Mouse (Mus musculus): Measurements from ENCODE around the gene Arhgef28. TPM values are rescaled to one million over a fixed set of nuclear protein-coding genes. Genes with fewer than 3 reads are reported as not detected.

Gene Arhgef28
- total and polyA plus RNA-seq, 3 experiments, result not detected

- Histone ChIP-seq H3K27me3 (ENCODE audit: control insufficient read depth in 1 of 2, insufficient read depth in 2 of 2, low read length in 2 of 2) (no peaks in the 10 kb centered on the region), H3K36me3 (ENCODE audit: control insufficient read depth in 1 of 2, insufficient read depth in 2 of 2, low read length in 2 of 2) (no peaks in the 10 kb centered on the region), H3K9ac (ENCODE audit: control insufficient read depth, low read depth, low read length, poor library complexity, severe bottlenecking) (no peak overlapping the region), H3K4me1 (ENCODE audit: control insufficient read depth in 1 of 2, insufficient read depth in 2 of 2, low read length in 2 of 2) (no peaks in the 10 kb centered on the region), H3K9me3 (replicated peaks; ENCODE audit: insufficient read depth, low read length) (no peaks in the 10 kb centered on the region), H3K27ac (ENCODE audit: control insufficient read depth, low read depth, low read length) (no peak overlapping the region), H3K79me2 (ENCODE audit: control insufficient read depth, insufficient read depth, low read length, poor library complexity) (no peaks in the 10 kb centered on the region), H3K4me3 (ENCODE audit: control insufficient read depth in 1 of 2, insufficient read depth in 1 of 2, low read depth in 2 of 2, low read length in 2 of 2) (no peak overlapping the region)
- no peak for TF ChIP-seq ZC3H11A (IDR thresholded peaks at IDR 0.05; ENCODE audit: low read depth, low read length)
- TF ChIP-seq ZKSCAN1 (IDR thresholded peaks at IDR 0.05; ENCODE audit: low read depth, low read length), result no peak
- no peak for TF ChIP-seq POLR2AphosphoS5 (IDR thresholded peaks at IDR 0.05; ENCODE audit: borderline replicate concordance, low read depth, low read length)
- no peak for TF ChIP-seq MAFK (IDR thresholded peaks at IDR 0.05; ENCODE audit: borderline replicate concordance, low read depth, low read length)
- TF ChIP-seq USF2 (IDR thresholded peaks at IDR 0.05; ENCODE audit: borderline replicate concordance in 1 of 2, insufficient read depth in 1 of 2, low read depth in 1 of 2, low read length in 2 of 2), result no peak
- no peak for TF ChIP-seq MEF2A (IDR thresholded peaks at IDR 0.05; ENCODE audit: extremely low read depth, insufficient replicate concordance, low read depth, low read length, poor library complexity, severe bottlenecking)
- no peak for TF ChIP-seq EP300 (IDR thresholded peaks at IDR 0.05; ENCODE audit: low read depth in 1 of 2, low read length in 2 of 2)
- TF ChIP-seq MAX (IDR thresholded peaks at IDR 0.05; ENCODE audit: low read length), result no peak
- TF ChIP-seq HCFC1 (IDR thresholded peaks at IDR 0.05; ENCODE audit: low read depth, low read length), result no peak
- no peak for TF ChIP-seq ZNF384 (IDR thresholded peaks at IDR 0.05; ENCODE audit: low read depth, low read length)
- TF ChIP-seq POLR2A (IDR thresholded peaks at IDR 0.05; ENCODE audit: control insufficient read depth in 1 of 2, insufficient read depth in 1 of 2, low read depth in 1 of 2, low read length in 2 of 2, poor library complexity in 1 of 2), result no peak
- no peak for TF ChIP-seq CHD2 (IDR thresholded peaks at IDR 0.05; ENCODE audit: low read length)
- TF ChIP-seq BHLHE40 (IDR thresholded peaks at IDR 0.05; ENCODE audit: borderline replicate concordance, low read depth, low read length), result no peak
- TF ChIP-seq TBP (IDR thresholded peaks at IDR 0.05; ENCODE audit: low read depth, low read length), result no peak
- TF ChIP-seq CTCF (IDR thresholded peaks at IDR 0.05 in 2 of 3, conservative IDR thresholded peaks at IDR 0.05 in 1 of 3; ENCODE audit: control insufficient read depth in 1 of 3, insufficient read depth in 1 of 3, low read depth in 2 of 3, low read length in 3 of 3, poor library complexity in 1 of 3, severe bottlenecking in 1 of 3), result no peak
- no peak for TF ChIP-seq POLR2AphosphoS2 (IDR thresholded peaks at IDR 0.05; ENCODE audit: low read length)
- TF ChIP-seq SMC3 (IDR thresholded peaks at IDR 0.05; ENCODE audit: low read depth, low read length), result no peak
- no peak for DNase-seq (ENCODE audit: low read depth, low spot score)
These were observed 201.4 kb downstream of the Arhgef28 start for GRCm38 (mm10) chr13:98004647-98005414.

- no peaks in the 10 kb centered on the region for H3K4me1 ChIP-seq (ENCODE audit: control insufficient read depth in 1 of 2, insufficient read depth in 2 of 2, low read length in 2 of 2)
- H3K36me3 ChIP-seq (ENCODE audit: control insufficient read depth in 1 of 2, insufficient read depth in 2 of 2, low read length in 2 of 2), result no peaks in the 10 kb centered on the region
- H3K9ac ChIP-seq (ENCODE audit: control insufficient read depth, low read depth, low read length, poor library complexity, severe bottlenecking), result no peak overlapping the region
- no peak overlapping the region for H3K4me3 ChIP-seq (ENCODE audit: control insufficient read depth in 1 of 2, insufficient read depth in 1 of 2, low read depth in 2 of 2, low read length in 2 of 2)
- no peaks in the 10 kb centered on the region for H3K9me3 ChIP-seq (replicated peaks; ENCODE audit: insufficient read depth, low read length)
- H3K27me3 ChIP-seq (ENCODE audit: control insufficient read depth in 1 of 2, insufficient read depth in 2 of 2, low read length in 2 of 2), result no peaks in the 10 kb centered on the region
- no peaks in the 10 kb centered on the region for H3K79me2 ChIP-seq (ENCODE audit: control insufficient read depth, insufficient read depth, low read length, poor library complexity)
- no peak overlapping the region for H3K27ac ChIP-seq (ENCODE audit: control insufficient read depth, low read depth, low read length)
- DNase-seq (ENCODE audit: low read depth, low spot score), result no peak
- TF ChIP-seq ZNF384 (IDR thresholded peaks at IDR 0.05; ENCODE audit: low read depth, low read length) (no peak), MYB (IDR thresholded peaks at IDR 0.05; ENCODE audit: low read depth, low read length) (no peak), JUND (IDR thresholded peaks at IDR 0.05; ENCODE audit: low read depth, low read length) (no peak), MAFK (IDR thresholded peaks at IDR 0.05; ENCODE audit: borderline replicate concordance, low read depth, low read length) (no peak), E2F4 (IDR thresholded peaks at IDR 0.05; ENCODE audit: borderline replicate concordance, low read depth, low read length) (no peak), GATA1 (IDR thresholded peaks at IDR 0.05; ENCODE audit: low read depth, low read length) (no peak), MXI1 (IDR thresholded peaks at IDR 0.05; ENCODE audit: low read depth, low read length) (no peak), CHD1 (IDR thresholded peaks at IDR 0.05; ENCODE audit: low read depth, low read length) (no peak), TBP (IDR thresholded peaks at IDR 0.05; ENCODE audit: low read depth, low read length) (no peak), TCF12 (IDR thresholded peaks at IDR 0.05; ENCODE audit: low read depth, low read length) (no peak), ETS1 (IDR thresholded peaks at IDR 0.05; ENCODE audit: low read depth, low read length) (no peak), CTCF (IDR thresholded peaks at IDR 0.05 in 2 of 3, conservative IDR thresholded peaks at IDR 0.05 in 1 of 3; ENCODE audit: control insufficient read depth in 1 of 3, insufficient read depth in 1 of 3, low read depth in 2 of 3, low read length in 3 of 3, poor library complexity in 1 of 3, severe bottlenecking in 1 of 3) (no peak), ZKSCAN1 (IDR thresholded peaks at IDR 0.05; ENCODE audit: low read depth, low read length) (no peak), SIN3A (IDR thresholded peaks at IDR 0.05; ENCODE audit: low read length) (no peak), MAZ (IDR thresholded peaks at IDR 0.05; ENCODE audit: low read depth, low read length) (no peak), MAX (IDR thresholded peaks at IDR 0.05; ENCODE audit: low read length) (no peak), BHLHE40 (IDR thresholded peaks at IDR 0.05; ENCODE audit: borderline replicate concordance, low read depth, low read length) (no peak), TAL1 (IDR thresholded peaks at IDR 0.05; ENCODE audit: low read length) (no peak), SMC3 (IDR thresholded peaks at IDR 0.05; ENCODE audit: low read depth, low read length) (no peak)
These were observed 202.5 kb downstream of the Arhgef28 start for GRCm38 (mm10) chr13:98003690-98004089.
